Mouse (Mus musculus): ENCODE results near the gene Arf3. TPM values are rescaled to one million over a fixed set of nuclear protein-coding genes. Genes with fewer than 3 reads are reported as not detected.
"Not testable (repeated sequence)": the region's sequence is repeated elsewhere in the genome, so short reads cannot be mapped to it uniquely, and the experiment has no call there.

Arf3 gene
- 68.4 and 71.7 TPM in 2 replicates for polyA plus RNA-seq (2015; fragmentation: Nextera tagmentation; extraction: Ambion mirVana)

- Histone ChIP-seq H3K9me3 (no peaks in the 10 kb centered on the region), H3K27me3 (peaks cover 32% of the 10 kb centered on the region), H3K9ac (peak within 1 kb of the TSS; percentile 98), H3K4me3 (peak within 1 kb of the TSS; percentile 97), H3K27ac (peak within 1 kb of the TSS; percentile 96), H3K36me3 (peaks cover 30% of the 10 kb centered on the region), H3K4me1 (replicated peaks) (peaks cover 27% of the 10 kb centered on the region), H3K4me2 (peak within 1 kb of the TSS; percentile 77)
- 1% methylated on average over 73 of the region's 76 CpGs for WGBS
- peak; percentile 96 for ATAC-seq (ENCODE audit: low FRiP score)
Measured at GRCm38 (mm10) chr15:98762670-98763529, at the start of gene Arf3. Gene Arf3 (minus strand): TSS chr15:98763214.

DNA sequence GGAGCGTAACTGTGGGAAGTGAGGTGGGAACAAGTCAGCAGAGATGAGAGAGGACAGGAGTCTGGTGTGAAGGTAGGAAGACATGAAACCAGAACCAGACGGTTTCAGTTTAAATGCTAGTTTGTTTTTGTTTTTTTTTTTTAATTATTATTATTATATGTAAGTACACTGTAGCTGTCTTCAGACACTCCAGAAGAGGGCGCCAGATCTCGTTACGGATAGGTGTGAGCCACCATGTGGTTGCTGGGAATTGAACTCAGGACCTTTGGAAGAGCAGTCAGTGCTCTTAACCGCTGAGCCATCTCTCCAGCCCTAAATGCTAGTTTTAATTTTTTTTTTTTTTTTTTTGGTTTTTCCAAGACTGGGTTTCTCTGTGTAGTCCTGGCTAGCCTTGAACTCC, 47.2 kb upstream of the Arf3 start:
- not testable (repeated sequence) for H3K27ac ChIP-seq; H3K9me3 ChIP-seq; ATAC-seq (ENCODE audit: low FRiP score)

DNA sequence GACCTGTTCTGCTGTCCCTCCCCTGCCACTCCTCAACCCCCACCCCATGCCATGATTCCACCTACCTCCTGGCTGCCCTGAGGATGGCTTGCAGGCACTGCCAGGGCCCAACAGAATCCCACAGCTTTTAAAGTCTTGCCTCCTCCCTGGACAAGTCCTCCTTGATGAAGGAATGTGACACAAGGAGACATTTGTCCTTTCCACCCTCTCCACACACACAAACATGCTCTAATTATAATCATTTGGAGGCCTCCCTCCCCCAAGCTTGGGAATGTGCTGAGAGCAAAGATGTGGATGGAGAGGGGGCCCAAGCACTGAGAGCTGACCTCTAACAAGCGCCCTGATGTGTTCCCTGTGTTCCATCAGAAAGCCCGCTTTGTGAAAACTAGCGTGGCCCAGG, 46.4 kb upstream of the Arf3 start, which contains the start of gene Ddn:
Ddn (minus strand) TSS at position 101 of the 400 bp plus-strand sequence.
- H3K9me3 ChIP-seq = no peaks in the 10 kb centered on the region
- H3K27ac ChIP-seq = no peak within 1 kb of the TSS
- H3K9ac ChIP-seq = peak within 1 kb of the TSS; percentile 68
- no peak for ATAC-seq (ENCODE audit: low FRiP score)
- H3K4me2 ChIP-seq = peak within 1 kb of the TSS; percentile 77
- peaks cover 68% of the 10 kb centered on the region for H3K27me3 ChIP-seq
- H3K4me1 ChIP-seq (replicated peaks) = peaks cover 49% of the 10 kb centered on the region
- WGBS = 44% methylated on average over 3 of the region's 3 CpGs
- H3K36me3 ChIP-seq = peaks cover 31% of the 10 kb centered on the region
- H3K4me3 ChIP-seq = peak within 1 kb of the TSS; percentile 48

More for the DNA sequence above, 47.2 kb upstream of the Arf3 start:
- 77% methylated on average over 6 of the region's 6 CpGs for WGBS
- Histone ChIP-seq H3K27me3 (peaks cover 60% of the 10 kb centered on the region), H3K4me1 (replicated peaks) (peaks cover 42% of the 10 kb centered on the region), H3K36me3 (peaks cover 37% of the 10 kb centered on the region)
- not testable (repeated sequence) for H3K4me2 ChIP-seq, H3K9ac ChIP-seq, H3K4me3 ChIP-seq

- WGBS = 4% methylated on average over 6 of the region's 6 CpGs
- no peak for ATAC-seq (ENCODE audit: low FRiP score)
- H3K4me2 ChIP-seq = peak overlapping the region; percentile 77
- H3K4me3 ChIP-seq = peak overlapping the region; percentile 48
- no peaks in the 10 kb centered on the region for H3K9me3 ChIP-seq
- H3K4me1 ChIP-seq (replicated peaks) = peaks cover 54% of the 10 kb centered on the region
- H3K36me3 ChIP-seq = peaks cover 24% of the 10 kb centered on the region
- H3K27me3 ChIP-seq = peaks cover 74% of the 10 kb centered on the region
- H3K27ac ChIP-seq = no peak overlapping the region
- H3K9ac ChIP-seq = peak overlapping the region; percentile 68
Measured at GRCm38 (mm10) chr15:98808651-98809134, 45.7 kb upstream of the Arf3 start.

- Histone ChIP-seq H3K4me1 (replicated peaks) (peaks cover 54% of the 10 kb centered on the region), H3K9ac (peak overlapping the region; percentile 68), H3K27me3 (peaks cover 80% of the 10 kb centered on the region), H3K4me2 (peak overlapping the region; percentile 77), H3K27ac (no peak overlapping the region), H3K36me3 (peaks cover 18% of the 10 kb centered on the region), H3K4me3 (peak overlapping the region; percentile 48), H3K9me3 (no peaks in the 10 kb centered on the region)
- ATAC-seq (ENCODE audit: low FRiP score) = peak; percentile 47; the same call in 1 of the 2 replicates
- 2% methylated on average over 21 of the region's 34 CpGs for WGBS
Measured at GRCm38 (mm10) chr15:98807895-98808650, 45.1 kb upstream of the Arf3 start.

DNA sequence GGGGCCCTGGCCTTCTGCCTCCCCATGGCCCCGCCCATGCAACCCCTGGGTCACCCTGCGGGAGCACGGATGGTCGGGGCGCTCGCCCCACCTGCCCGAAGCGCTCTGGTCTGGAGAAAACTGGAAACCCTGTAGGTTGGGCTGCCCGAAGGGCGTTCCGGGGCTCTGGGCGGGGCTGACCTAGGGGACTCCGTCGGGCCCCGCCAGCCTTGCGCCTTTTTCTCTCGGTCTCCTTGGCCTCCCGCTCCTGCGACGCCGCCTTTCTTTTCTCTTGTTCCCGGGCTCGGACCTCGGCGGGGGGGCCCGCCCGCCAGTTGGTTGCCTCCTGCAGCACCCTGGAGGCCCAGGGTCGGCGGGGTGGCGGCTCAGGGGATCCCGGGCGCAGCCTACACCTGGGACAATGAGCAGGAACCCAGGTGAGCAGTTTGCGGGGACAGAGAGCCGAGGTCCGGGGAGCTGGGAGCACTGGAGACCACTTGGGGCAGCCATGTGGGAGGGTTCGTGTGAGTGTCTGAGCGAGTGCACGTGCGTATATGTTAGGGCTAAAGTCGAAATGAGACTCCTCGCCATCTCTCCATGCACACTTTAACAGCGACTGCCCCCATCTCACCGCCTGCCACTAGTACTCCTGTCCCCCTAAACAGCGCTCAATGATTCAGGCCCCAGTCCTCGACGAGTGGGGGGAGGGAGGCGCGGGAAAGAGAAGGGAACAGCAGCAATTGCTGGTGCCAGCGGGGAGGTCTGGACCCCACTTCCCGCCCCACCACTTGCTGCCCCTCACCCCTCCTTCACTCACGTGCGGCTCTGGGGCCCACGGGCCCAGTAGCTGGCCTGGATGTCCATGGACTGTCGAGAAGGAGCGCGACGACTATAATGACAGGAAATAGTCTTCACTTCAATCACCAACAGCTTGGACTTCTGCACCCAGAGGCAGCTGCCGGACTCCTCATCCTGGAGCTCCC, 44.1 kb upstream of the Arf3 start:
- Histone ChIP-seq H3K4me2 (peak overlapping the region; percentile 77), H3K36me3 (peaks cover 9% of the 10 kb centered on the region; the same call in 1 of the 2 replicates), H3K9me3 (no peaks in the 10 kb centered on the region), H3K4me1 (replicated peaks) (peaks cover 54% of the 10 kb centered on the region), H3K27ac (no peak overlapping the region), H3K9ac (peak overlapping the region; percentile 68; the same call in 1 of the 2 replicates), H3K27me3 (peaks cover 90% of the 10 kb centered on the region), H3K4me3 (peak overlapping the region; percentile 48)
- 0 out of 2 replicates have a peak, but pooled peaks have one; percentile 6 for ATAC-seq (ENCODE audit: low FRiP score)
- WGBS = under 1% methylated on average over 56 of the region's 58 CpGs

DNA sequence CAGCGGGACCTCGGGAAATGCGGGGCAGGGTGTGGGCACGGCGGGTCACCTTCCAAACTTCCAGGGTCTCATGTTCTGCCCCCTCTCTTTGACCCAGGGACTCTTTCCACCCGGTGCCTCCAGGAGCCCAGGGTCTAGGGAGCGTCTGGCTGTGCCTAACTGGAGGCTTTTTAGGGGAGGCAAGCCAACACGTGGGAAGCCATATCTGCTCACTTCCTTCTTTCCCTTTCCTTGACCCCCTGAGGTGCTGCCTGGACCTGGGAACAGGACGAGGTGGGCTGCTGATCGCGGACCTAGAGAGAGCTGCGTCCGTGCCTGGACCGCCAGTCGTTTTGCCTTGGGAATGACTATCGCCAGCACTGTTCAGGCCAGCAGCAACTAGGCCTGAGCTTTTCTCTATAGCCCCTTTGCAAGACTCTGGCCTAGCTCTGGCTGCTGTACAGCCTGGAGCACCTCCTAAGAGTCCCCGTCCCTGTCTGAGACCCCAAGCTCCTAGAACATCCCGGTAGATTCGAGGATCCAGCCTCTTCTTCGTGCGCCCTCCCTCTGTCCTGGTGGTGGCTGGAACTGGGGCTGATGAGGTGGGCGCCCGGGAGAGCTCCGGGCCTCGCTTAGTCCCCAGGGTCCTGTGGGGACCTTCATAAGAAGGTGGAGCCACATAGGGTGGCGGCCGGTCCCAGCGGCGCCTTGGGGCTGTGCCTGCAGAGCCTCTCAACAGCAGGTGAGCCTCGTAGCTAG, 43.2 kb upstream of the Arf3 start:
- WGBS = 6% methylated on average over 30 of the region's 30 CpGs
- H3K9ac ChIP-seq = peak overlapping the region; percentile 76; the same call in 1 of the 2 replicates
- peak overlapping the region; percentile 77 for H3K4me2 ChIP-seq
- peaks cover 54% of the 10 kb centered on the region for H3K4me1 ChIP-seq (replicated peaks)
- peak overlapping the region; percentile 30; the same call in 1 of the 2 replicates for H3K27ac ChIP-seq
- H3K4me3 ChIP-seq = peak overlapping the region; percentile 48
- no peaks in the 10 kb centered on the region for H3K9me3 ChIP-seq
- 0 out of 2 replicates have a peak, but pooled peaks cover 3% of the 10 kb centered on the region for H3K36me3 ChIP-seq
- peaks cover 99% of the 10 kb centered on the region for H3K27me3 ChIP-seq
- no peak for ATAC-seq (ENCODE audit: low FRiP score)

- WGBS = under 1% methylated on average over 56 of the region's 64 CpGs
- peak overlapping the region; percentile 76 for H3K9ac ChIP-seq
Measured at GRCm38 (mm10) chr15:98805324-98806040, 42.5 kb upstream of the Arf3 start.

DNA sequence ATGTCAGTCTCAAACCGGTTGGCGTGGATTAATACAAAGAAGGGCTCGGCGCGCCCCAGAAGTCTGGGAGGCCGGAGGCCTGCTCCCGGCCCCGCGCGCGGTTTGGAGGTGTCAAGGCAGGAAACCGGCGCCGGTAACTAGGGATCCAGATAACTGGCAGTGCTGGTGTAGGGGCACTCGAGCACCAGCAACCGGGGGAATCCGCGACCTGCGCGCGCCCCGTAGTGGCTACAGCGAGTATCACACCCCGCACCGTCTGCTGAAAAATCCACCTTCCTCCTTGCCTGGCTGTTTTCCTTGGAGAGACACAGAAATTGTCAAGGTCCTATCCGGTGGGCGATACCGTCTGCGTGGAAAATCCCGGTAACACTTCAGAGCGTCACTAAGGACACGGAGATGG, 41.0 kb upstream of the Arf3 start:
- H3K27me3 ChIP-seq = peaks cover 99% of the 10 kb centered on the region
- ATAC-seq (ENCODE audit: low FRiP score) = 0 out of 2 replicates have a peak, but pooled peaks have one; percentile 26
- peaks cover 50% of the 10 kb centered on the region for H3K4me1 ChIP-seq (replicated peaks)
- no peaks in the 10 kb centered on the region for H3K36me3 ChIP-seq
- no peak overlapping the region for H3K9ac ChIP-seq
- peak overlapping the region; percentile 12; the same call in 1 of the 2 replicates for H3K4me3 ChIP-seq
- H3K9me3 ChIP-seq = no peaks in the 10 kb centered on the region
- H3K27ac ChIP-seq = no peak overlapping the region
- peak overlapping the region; percentile 36; the same call in 1 of the 2 replicates for H3K4me2 ChIP-seq
- 0% methylated on average over 32 of the region's 32 CpGs for WGBS

More at GRCm38 (mm10) chr15:98805324-98806040, 42.5 kb upstream of the Arf3 start:
- H3K4me2 ChIP-seq = peak overlapping the region; percentile 77
- no peaks in the 10 kb centered on the region for H3K9me3 ChIP-seq
- no peaks in the 10 kb centered on the region for H3K36me3 ChIP-seq
- H3K4me3 ChIP-seq = peak overlapping the region; percentile 48
- H3K27me3 ChIP-seq = peaks cover 99% of the 10 kb centered on the region
- 0 out of 2 replicates have a peak, but pooled peaks have one; percentile 33 for ATAC-seq (ENCODE audit: low FRiP score)
- no peak overlapping the region for H3K27ac ChIP-seq
- H3K4me1 ChIP-seq (replicated peaks) = peaks cover 54% of the 10 kb centered on the region

DNA sequence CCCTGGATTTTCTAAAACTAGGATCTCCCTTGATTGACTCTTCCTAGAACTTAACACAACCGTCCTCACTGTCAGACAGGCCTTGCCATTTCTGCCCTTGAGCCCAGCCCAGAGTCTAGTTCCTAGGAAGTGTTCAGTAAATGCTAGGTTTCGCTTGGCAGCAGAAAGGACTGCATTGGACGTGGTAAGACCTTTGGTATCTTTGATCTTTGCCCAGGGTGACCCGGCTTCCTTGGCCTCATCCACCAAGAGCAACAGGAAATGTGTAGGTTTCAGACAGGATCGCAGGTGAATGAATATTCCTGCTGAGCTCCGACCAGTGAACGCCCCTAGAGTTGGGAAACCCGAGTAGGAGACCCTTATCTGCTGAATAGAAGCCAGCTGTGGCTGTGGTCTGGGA, 39.9 kb upstream of the Arf3 start:
- peaks cover 48% of the 10 kb centered on the region for H3K4me1 ChIP-seq (replicated peaks)
- H3K4me3 ChIP-seq = no peak overlapping the region; the same call in 1 of the 2 replicates
- peaks cover 99% of the 10 kb centered on the region for H3K27me3 ChIP-seq
- no peaks in the 10 kb centered on the region for H3K9me3 ChIP-seq
- no peaks in the 10 kb centered on the region for H3K36me3 ChIP-seq
- WGBS = 4% methylated on average over 8 of the region's 8 CpGs
- H3K9ac ChIP-seq = no peak overlapping the region
- ATAC-seq (ENCODE audit: low FRiP score) = no peak
- no peak overlapping the region for H3K4me2 ChIP-seq
- H3K27ac ChIP-seq = no peak overlapping the region

Measured in hindbrain, embryonic 13.5 days (tissue).